Comparison of ENCODE assay signal across 10 mouse cellular contexts in genomic region chr4:118028994-118029393, GRCm38 (mm10).
DNase-seq lines count a peak whose midpoint lies in the region; ATAC-seq and TF ChIP-seq lines count a peak whose summit lies in the region.
"Had no signal": no experiment of that assay in that cellular context is flagged by ENCODE, and none has a peak within 500 bp of the region (broad histone marks: within the 10 kb centered on the region; RNA-seq: fewer than 3 reads in every experiment).

No protein-coding gene starts in this region.

- WGBS in hindbrain, postnatal 0 days = 56% methylated on average over 9 of the region's 9 CpGs
- WGBS in hindbrain, embryonic 12.5 days = 87% methylated on average over 9 of the region's 9 CpGs
- 72% methylated on average over 9 of the region's 9 CpGs for WGBS in lung, adult 2 months

- DNase-seq in hindbrain, postnatal 0 days (ENCODE audit: low spot score) = peak; percentile 30
- peak; percentile 38 for DNase-seq in right cerebral cortex, postnatal 25 days
- no peak for DNase-seq in right cerebral cortex, postnatal 14 days
- DNase-seq in lung, adult 2 months = peak; percentile 71
- no peak for DNase-seq in gastrocnemius, adult 18-20 months (ENCODE audit: low spot score)
- DNase-seq in testis, postnatal 14 days (ENCODE audit: low spot score) = no peak
- DNase-seq: liver, embryonic 13.5 days had no signal

- H3K4me1 ChIP-seq in hindbrain, postnatal 0 days (ENCODE audit: insufficient read depth, low read length) = peaks cover 5% of the 10 kb centered on the region; the same call in 1 of the 2 replicates
- peaks cover 6% of the 10 kb centered on the region; the same call in 1 of the 2 replicates for H3K4me1 ChIP-seq in hindbrain, embryonic 12.5 days
- H3K4me1 ChIP-seq in lung, adult 2 months (ENCODE audit: control insufficient read depth, insufficient read depth, low read length) = peaks cover 8% of the 10 kb centered on the region

- H3K4me2 ChIP-seq in hindbrain, postnatal 0 days (ENCODE audit: low read depth, low read length) = no peak overlapping the region
- H3K4me2 ChIP-seq in hindbrain, embryonic 12.5 days (replicated peaks) = no peak overlapping the region
- H3K4me2 ChIP-seq: hindbrain, embryonic 14.5 days; liver, embryonic 13.5 days had no signal

- no peak for TF ChIP-seq CTCF in hindbrain, postnatal 0 days (IDR thresholded peaks at IDR 0.05; ENCODE audit: low read depth)
- TF ChIP-seq CTCF in lung, adult 2 months (IDR thresholded peaks at IDR 0.05; ENCODE audit: insufficient read depth, low read length) = no peak

- TF ChIP-seq POLR2A in lung, adult 2 months (IDR thresholded peaks at IDR 0.05; ENCODE audit: borderline replicate concordance, extremely low read depth, low read depth, low read length) = no peak

- H3K9ac ChIP-seq in hindbrain, postnatal 0 days (replicated peaks; ENCODE audit: low read length) = no peak overlapping the region
- H3K9ac ChIP-seq in hindbrain, embryonic 12.5 days = no peak overlapping the region
- H3K9ac ChIP-seq: hindbrain, embryonic 14.5 days; liver, embryonic 13.5 days had no signal

- no peaks in the 10 kb centered on the region for H3K27me3 ChIP-seq in hindbrain, postnatal 0 days (ENCODE audit: insufficient read depth, low read length)
- H3K27me3 ChIP-seq in hindbrain, embryonic 12.5 days = no peaks in the 10 kb centered on the region
- H3K27me3 ChIP-seq: liver, embryonic 13.5 days had no signal

- ATAC-seq in hindbrain, postnatal 0 days = no peak
- no peak for ATAC-seq in hindbrain, embryonic 12.5 days (ENCODE audit: low FRiP score)

- no peaks in the 10 kb centered on the region for H3K36me3 ChIP-seq in hindbrain, postnatal 0 days (ENCODE audit: insufficient read depth, low read length)
- H3K36me3 ChIP-seq in hindbrain, embryonic 12.5 days = no peaks in the 10 kb centered on the region
- H3K36me3 ChIP-seq: liver, embryonic 13.5 days had no signal

- no peak overlapping the region for H3K4me3 ChIP-seq in hindbrain, postnatal 0 days (ENCODE audit: low read length)
- no peak overlapping the region for H3K4me3 ChIP-seq in hindbrain, embryonic 12.5 days
- no peak overlapping the region for H3K4me3 ChIP-seq in lung, adult 2 months (replicated peaks; ENCODE audit: extremely low read depth, low read depth, low read length)
- H3K4me3 ChIP-seq: liver, embryonic 13.5 days had no signal

- no peak overlapping the region for H3K27ac ChIP-seq in hindbrain, postnatal 0 days
- H3K27ac ChIP-seq in hindbrain, embryonic 12.5 days = no peak overlapping the region
- H3K27ac ChIP-seq: hindbrain, embryonic 14.5 days; liver, embryonic 13.5 days; stomach, postnatal 0 days had no signal

- no peaks in the 10 kb centered on the region for H3K9me3 ChIP-seq in hindbrain, postnatal 0 days (ENCODE audit: low read length)
- no peaks in the 10 kb centered on the region for H3K9me3 ChIP-seq in hindbrain, embryonic 12.5 days (replicated peaks)
- H3K9me3 ChIP-seq: liver, embryonic 13.5 days had no signal

Comparison
In these comparisons a context has a peak if more than half of its experiments do, and no peak if none do; other contexts are left out.
1. DNase-seq: peak in hindbrain, postnatal 0 days (single experiment), right cerebral cortex, postnatal 25 days (single experiment) and lung, adult 2 months (single experiment); none in right cerebral cortex, postnatal 14 days (single experiment), gastrocnemius, adult 18-20 months (single experiment) and testis, postnatal 14 days (single experiment).